Mouse (Mus musculus) liver, embryonic 11.5 days (tissue): ENCODE measurements around the gene Zfp989. TPM values are rescaled to one million over a fixed set of nuclear protein-coding genes. Genes with fewer than 3 reads are reported as not detected.

ENCODE experiments used
- polyA plus RNA-seq: library from polyadenylated mRNA; unstranded; fragments of >200 nt; fragmentation: Nextera tagmentation; extraction: Ambion mirVana; gene quantifications from 2 replicates; pipeline ENCODE4 v1.2.1, GENCODE M21; 2014

The Zfp989 gene
- polyA plus RNA-seq, 1 experiment from 2014 or later = not detected

Other genes starting within 250 kb of the Zfp989 start
- 0.34 TPM in 1 of 2 replicates, not detected in the other for gene Gm21411, start 62.4 kb upstream of the Zfp989 start, polyA plus RNA-seq
- gene Rex2, start 49.9 kb downstream of the Zfp989 start, polyA plus RNA-seq = not detected in 2 replicates
- 15.8 and 16.1 TPM in 2 replicates for gene Zfp991, start 160.1 kb downstream of the Zfp989 start, polyA plus RNA-seq